Mouse (Mus musculus): ENCODE results near the gene Sprr2i.

DNA sequence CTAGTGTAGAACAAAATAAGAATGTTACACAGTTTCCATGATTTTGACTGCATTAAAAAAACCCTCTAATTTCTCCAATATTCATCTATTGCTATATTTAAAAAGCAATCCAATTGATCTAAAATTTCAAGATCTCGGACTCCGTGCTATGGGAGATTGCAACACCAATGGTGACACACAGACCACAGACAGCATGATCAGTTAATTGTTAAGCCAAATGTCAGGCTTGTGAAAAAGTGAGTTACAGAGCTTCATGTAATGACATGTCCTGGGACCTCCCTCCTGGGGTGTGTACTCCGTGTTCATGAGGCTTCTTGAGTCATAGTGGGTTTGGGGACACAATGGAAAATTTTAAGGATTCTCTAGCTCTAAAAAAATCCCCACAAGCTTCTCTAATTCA is 32.4 kb downstream of the Sprr2i start:
- TF ChIP-seq POLR2A (IDR thresholded peaks at IDR 0.05; ENCODE audit: low read depth, low read length) (no peak), CTCF (conservative IDR thresholded peaks at IDR 0.05; ENCODE audit: insufficient read depth, insufficient read length, low read depth, low read length) (no peak)
